Mouse (Mus musculus): Measurements from ENCODE around the gene Osbpl5.
"Not testable (repeated sequence)": the region's sequence is repeated elsewhere in the genome, so short reads cannot be mapped to it uniquely, and the experiment has no call there.

The Osbpl5 gene

DNA sequence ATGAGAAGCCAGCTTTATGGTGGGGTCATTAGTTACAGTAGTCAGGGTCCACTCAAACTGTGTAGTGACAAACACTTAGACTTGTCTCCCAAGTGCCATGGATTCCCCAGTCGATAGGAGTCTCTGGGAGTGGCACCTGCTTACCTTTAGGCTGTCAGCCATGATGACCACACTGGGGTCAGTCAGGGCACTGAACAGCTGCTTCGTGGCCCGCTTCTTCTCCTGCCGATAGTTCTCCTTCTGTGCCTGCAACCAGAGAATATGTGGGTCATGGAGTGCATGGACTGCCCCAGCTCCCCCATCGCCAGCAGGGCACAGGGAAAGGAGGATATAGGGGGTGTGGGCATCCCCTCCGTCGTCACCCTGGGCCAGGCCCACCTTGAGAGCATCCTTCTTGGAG lies 47.4 kb downstream of the Osbpl5 start:
- no peak for DNase-seq (ENCODE audit: low spot score in 2 of 2)

DNA sequence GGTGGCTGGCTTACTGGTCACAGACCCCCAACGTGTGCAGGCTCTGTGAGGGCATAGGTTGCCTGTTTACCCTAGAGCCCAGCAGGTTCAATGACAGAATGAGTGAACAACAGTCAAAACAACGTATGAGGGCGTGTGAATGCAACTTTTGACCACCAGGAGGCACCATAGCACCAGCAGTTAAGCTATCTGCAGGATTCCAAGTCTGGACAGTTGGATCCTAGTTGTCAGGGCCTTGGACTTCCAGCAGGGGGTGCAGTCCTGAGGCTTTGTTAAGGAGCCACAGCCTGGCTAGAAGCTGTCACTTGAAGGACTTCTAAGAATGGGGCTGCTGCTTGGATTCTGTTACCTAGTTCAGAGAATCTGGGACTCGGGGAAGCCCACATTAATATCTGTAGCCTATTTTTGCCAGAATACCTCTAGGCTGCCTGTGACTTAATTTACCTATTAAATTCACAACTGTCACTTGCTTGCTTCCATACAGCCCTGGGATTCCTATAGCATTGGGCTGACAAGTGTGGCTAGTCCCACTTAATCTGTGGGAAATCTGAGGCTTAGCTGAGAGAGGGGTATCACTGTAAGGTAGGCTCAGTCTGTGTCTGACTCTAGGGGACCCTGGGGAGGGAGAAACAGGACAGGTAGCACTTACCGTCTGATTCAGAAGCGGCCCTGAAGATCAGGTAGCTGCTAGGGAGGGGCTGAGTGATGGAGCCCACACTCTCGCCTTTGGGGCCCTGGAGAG lies 49.9 kb downstream of the Osbpl5 start:
- peak; percentile 84 to 89 for DNase-seq (ENCODE audit: low spot score in 2 of 2)

DNA sequence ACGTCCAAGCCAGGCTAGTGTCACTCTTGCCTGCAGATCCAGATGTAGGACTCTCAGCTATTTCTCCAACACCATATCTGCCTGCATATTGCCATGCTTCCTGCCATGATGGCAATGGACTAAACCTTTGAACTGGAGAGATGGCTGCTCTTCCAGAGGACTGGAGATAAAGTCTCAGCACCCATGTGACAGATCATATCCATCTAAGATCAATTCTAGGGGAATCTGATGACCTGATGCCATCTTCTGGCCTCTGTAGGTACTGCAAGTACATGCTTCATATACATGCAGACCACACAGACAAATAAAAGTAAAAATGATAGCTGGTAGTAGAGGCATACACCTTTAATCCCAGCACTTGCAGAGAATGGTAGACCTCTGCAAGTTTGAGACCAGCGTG lies 60.6 kb downstream of the Osbpl5 start:
- DNase-seq (ENCODE audit: low spot score in 2 of 2) = peak; percentile 26 to 43

DNA sequence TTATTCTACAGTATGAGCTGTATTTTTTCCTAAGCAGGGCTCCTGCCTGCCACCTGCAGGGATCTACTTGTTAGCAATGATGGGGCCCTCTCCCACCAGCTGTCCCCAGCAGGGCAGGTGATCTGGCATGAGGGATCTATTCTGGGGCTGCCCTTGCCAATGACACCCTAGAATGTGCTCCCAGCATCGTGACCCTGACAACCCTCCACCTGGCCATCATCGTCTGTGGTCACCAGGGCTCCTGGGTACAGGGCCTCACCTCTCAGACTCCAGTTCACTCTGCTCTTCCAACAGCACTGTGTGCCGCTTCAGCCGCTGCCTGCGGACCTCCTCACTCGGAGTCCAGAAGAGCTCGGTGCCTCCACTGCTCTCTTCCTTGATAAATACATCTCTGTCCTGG lies 62.2 kb downstream of the Osbpl5 start:
- DNase-seq (ENCODE audit: low spot score in 2 of 2) = no peak

DNA sequence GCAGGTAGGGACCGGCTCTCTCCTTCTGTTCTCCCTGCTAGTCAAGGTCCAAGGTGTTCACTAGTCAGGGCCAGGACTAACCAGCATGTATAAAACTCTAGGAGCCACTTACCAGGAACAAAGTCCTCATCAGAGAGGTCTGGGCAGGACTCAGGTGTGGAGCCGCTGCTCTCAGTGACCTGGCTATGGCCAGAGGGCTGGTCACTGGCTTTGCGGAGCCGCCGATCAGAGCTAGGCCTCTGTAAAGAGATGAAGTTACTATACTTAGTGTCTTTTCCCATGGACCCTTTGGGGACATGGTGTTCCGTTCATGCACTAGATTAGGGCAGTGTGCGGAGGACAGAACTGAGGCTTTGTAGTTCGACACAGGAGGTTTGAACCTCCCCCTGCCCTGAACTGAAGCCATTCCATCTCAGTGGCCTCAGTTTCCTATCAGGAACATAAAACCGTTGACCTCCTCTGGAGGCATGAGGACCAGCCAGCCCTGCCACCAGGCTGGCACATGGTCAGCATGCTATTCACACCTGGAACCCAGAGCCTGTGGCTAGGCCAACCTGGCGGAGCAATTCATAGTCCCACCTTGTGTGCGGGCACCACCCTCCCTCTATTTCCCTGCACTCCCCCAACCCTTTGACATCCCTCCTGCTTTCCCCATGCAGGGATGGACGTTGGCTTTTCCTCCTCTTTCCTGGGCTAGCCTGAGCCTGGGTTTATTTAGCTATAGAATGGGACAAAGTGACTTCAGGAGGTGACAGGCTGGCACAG lies 63.9 kb downstream of the Osbpl5 start:
- DNase-seq (ENCODE audit: low spot score in 2 of 2) = no peak

DNA sequence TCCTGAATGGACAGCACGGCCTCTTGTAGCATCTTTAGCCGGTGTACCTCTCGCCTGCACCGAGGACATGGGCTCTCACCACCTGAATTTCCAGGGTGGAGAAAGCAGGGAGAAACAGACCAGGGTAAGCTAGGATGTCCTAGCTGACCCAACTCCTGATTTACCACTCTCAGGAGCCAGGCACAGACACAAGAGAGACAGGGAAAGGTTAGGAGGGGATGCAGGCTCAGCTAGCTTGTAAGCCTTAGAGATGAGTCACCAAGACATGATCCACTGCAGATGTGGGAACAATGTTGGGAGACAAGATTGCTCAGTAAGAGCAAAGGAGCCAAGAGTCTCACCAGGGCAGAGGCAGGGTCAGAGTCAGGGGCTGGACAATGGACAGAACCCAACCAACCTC lies 64.9 kb downstream of the Osbpl5 start:
- DNase-seq (ENCODE audit: low spot score in 2 of 2) = no peak

DNA sequence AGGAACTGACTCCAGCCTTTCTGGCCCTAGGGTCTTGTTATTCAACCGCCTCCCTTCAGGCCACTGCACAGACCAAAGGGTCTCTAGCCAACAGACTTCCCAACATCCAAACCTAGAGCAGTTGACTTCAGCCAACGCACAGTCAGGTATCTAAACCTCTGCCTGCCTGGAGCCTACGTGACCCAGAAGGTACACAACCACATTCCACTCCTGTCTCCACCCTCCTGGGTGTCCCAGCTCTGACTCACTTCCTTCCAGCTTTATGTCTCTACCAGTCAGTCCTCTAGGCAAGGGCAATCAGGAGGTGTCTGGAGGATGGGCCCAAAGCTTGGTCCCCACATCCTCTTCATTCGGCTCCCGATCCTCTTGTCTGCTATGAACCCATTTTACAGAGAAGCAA lies 65.6 kb downstream of the Osbpl5 start:
- DNase-seq (ENCODE audit: low spot score in 2 of 2) = no peak

DNA sequence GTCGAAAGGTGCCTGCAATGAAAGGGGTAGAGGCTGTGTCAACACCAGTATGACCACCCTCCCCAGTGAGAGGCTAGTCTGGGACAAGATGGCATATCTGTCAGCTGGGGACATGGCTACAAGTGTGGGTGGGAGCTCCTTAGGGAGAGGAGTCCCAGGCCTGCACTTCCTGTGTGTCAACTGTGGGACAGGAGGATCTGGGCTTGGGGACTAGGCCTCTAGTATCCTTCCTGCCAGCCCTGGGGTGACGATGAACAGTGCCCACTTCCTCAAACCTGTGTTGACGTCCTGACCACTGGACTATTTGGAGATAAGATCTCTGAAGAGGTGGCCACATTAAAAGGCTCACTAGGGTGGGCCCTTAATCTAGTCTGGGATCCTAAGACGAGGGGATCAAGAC lies 66.8 kb downstream of the Osbpl5 start:
- DNase-seq (ENCODE audit: low spot score in 2 of 2) = no peak

DNA sequence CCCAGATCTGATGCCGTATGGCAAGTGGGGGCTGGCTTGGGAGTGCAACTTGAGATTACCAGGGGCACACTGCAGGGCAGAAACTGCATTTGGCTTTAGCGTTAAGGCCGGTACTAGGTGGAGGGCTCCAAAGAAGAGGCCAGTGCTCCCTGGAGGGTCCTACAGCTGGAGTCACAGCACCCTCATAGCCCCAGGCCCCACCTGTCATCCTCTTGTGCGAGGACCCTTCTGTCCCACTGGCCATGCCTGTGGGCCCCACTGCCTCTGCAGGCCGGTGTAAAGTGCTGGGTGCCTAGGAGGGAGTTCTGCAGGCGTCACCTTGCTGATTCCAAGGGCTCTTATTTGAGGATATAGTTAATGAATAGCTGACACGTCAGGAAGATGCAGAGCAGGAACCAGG lies 67.3 kb downstream of the Osbpl5 start:
- no peak for DNase-seq (ENCODE audit: low spot score in 2 of 2)

DNA sequence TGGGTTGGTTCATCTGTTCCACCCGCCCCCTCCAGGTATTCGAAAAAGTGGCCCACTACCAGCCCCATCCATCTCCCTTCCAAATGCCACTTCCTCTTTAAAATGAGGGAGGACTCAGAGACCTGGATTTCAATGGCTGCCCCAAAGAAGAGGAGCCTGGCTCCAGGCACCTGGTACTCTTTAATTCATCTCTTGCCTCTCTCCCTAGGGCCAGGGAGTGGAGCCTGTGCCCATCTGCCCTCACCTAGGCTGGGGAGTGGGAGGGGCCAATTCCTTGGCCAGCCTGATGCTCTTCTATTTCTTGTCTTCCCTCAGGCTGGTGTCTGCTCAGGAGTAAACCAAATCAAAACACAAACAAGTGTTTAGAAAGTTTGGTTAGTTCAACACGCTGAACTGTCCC lies 70.1 kb downstream of the Osbpl5 start:
- not testable (repeated sequence) for DNase-seq (ENCODE audit: low spot score in 2 of 2)

DNA sequence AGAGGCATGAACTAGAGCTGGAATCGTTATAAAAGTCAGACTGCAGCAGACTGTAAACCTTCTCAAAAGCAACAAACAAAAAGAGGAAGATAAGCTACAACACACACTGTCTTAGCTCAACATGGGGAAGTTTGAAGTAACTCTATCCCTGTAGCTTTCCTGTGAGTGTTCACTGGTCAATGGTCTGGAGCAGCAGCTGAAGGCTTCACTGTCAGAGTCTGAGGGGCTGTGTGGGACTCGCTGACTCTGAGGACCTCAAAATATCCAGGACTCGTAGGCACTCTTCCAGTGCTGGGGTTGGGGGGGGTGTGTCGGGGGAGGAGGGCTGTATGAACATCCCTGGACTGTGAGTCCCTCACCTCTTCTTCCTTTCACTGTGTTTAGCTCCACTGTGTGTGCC lies 70.6 kb downstream of the Osbpl5 start:
- not testable (repeated sequence) for DNase-seq (ENCODE audit: low spot score in 2 of 2)

DNA sequence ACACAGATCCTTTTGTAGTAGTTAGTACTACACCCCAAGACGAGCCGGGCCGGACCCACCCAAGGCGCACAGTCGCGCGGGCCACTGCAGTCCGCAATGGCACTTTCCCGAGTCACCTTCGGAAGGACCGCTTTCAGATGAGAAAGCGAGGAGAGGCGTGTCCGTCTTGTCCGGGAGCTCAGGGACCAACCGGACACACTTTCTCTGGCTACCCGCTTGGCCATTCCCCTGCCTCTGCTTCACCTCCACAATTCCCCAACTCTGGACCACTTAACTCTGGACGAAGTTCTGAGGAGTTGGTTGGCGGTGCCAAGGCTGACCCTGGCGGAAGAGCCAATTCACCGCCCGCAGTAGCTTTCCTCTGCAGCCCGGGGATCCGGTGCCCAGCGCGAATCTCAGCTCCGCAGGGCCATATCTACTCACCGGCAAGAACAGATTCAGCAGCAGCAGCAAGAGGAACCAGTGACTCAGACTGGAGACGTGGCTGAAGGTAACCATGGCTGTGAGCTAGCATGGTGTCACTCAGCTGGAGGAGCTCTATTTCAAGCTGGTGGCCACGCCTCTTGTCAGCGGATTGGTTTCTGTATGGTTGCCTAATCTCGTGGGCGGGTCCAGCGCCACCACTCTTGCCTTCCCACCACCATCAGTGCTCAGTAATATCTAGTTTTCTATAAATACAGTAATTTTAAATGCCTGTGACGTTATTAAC lies 71.3 kb downstream of the Osbpl5 start, which contains the start of gene Tnfrsf23:
TSS of gene Tnfrsf23 (minus strand) at position 514 of the 709 bp plus-strand sequence.
- peak; percentile 73 to 80 for DNase-seq (ENCODE audit: low spot score in 2 of 2)

DNA sequence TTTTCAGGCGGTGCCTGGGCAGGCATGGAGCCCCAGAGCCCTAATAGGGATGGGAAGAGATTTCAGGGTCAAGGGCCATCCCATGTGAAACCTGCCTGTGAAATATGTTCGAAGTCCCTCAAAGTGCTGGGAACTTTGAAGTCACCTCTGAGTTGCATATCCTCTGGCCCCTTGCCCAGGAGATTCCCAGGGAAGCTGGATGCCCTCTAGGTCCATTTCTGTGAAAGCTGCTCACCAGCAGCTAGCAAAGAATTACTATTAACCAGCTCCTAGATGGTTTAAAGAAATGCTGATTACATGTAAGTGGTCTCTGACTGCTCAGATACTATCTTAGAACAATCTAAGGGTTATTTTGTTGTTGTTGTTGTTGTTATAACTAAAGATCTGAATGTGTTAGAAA lies 72.2 kb downstream of the Osbpl5 start:
- not testable (repeated sequence) for DNase-seq (ENCODE audit: low spot score in 2 of 2)

DNA sequence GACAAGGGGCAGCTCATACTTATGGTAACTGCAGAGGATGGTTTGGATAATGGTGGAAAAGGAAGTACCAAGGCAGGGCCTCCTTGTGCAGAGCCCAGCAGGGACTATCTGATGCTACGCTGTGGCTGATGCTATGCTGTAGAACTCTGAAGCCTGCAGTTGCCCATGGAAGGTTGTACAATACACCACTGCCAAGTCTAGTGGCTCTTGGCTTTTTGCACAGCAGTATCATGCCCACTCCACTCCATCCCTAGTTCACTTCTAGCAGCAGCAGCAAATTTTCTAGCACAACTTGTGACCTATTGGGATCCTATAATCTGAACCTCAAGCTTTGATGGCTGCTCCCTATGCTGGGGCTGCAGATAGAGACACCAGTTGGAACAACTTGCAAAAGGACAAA lies 75.2 kb downstream of the Osbpl5 start:
- DNase-seq (ENCODE audit: low spot score in 2 of 2) = no peak

DNA sequence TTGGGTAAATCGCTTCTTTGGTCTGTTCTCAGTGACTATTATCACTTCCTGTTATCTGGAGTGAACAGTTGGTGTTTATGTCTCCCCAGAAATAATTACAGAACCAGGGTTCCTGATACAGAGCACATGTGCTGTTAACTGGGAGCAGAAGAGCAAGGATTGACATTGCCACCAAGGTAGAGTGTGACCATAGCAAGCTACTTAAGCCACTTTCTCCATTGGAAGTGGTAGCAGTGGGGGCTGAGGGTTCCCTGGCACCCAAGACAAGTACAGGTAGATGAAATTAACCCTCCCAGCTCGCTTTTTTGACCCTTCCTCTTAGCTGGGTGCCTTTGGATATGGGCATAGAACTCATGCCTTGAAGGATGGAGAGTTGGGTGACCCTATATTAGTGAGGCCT lies 75.9 kb downstream of the Osbpl5 start:
- not testable (repeated sequence) for DNase-seq (ENCODE audit: low spot score in 2 of 2)

DNA sequence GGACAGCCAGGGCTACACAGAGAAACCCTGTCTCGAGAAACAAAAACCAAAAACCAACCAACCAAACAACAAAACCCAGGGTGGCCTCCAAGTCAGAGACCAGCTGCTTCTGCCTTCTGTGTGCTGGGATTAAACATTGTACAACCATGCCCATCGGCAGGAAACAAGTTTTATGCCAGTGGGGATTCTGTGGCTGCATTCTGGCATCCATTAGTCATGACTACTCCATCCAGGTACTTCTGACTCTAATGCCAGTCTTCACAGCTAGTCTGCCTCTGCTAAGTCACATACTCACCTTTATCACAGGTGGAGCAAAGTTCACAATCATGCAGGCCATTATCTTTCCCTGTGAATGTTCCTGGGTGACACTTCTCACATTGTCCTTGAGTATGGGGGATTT lies 77.1 kb downstream of the Osbpl5 start:
- not testable (repeated sequence) for DNase-seq (ENCODE audit: low spot score in 2 of 2)

DNA sequence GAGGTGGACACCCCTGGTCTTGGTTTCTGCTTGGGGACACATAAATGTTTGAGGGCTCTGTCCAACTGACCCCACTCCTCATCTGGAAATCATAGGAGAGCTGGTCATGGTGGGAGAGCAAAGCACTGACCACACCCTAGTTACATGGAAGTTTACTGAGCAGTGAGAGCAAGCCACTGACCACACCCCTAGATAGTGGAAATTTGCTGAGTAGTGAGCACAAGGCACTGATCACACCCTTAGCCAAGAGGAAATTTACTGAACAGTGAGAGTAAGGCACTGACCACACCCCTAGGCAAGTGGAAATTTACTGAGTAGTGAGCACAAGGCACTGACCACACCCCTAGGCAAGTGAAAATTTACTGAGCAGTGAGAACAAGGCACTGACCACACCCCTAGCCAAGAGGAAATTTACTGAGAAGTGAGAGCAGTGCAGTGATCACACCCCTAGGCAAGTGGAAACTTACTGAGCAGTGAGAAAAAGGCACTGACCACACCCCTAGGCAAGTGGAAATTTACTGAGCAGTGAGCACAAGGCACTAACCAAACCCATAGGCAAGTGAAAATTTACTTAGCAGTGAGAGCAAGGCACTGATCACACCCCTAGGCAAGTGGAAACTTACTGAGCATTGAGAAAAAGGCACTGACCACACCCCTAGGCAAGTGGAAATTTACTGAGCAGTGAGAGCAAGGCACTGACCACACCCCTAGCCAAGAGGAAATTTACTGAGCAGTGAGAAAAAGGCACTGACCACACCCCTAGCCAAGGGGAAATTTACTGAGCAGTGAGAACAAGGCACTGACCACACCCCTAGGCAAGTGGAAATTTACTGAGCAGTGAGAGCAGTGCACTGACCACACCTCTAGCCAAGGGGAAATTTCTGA lies 90.1 kb downstream of the Osbpl5 start:
- DNase-seq (ENCODE audit: low spot score in 2 of 2) = peak in 1 of 2 experiments; percentile 55

DNA sequence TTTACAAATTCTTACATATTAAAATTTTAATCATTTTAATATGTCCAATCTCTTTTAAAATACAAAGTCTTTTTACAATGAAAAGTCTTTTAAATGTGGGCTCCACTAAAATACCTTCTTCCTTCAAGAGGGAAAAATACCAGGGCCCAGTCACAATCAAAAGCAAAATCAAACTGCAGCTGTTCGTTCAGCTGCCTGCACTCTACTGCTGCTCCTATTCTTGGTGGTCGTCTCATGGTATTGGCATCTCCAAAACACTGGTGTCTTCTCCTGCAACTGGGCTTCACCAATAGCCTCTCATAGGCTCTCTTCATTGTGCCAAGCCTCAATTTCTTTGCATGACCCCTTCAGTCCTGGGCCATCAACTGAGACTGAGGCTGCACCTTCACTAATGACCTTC lies 93.3 kb downstream of the Osbpl5 start:
- DNase-seq (ENCODE audit: low spot score in 2 of 2) = no peak

DNA sequence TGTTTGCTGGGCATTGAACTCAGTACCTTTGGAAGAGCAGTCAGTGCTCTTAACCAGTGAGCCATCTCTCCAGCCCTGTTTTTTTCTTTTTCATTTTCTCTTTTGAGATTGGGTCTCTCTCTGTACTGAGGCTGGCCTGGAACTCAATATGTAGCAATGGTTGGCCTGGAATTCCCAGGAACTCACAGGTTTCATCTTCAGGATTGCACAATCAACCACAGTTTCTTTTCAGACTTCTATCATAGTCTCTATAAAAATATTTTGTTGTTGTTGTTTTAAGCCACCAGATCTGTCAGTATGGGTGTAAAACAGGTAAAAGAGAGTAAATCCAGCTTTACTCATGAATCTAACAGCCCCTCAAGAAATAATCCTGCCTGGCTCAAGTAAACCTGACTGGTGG lies 96.0 kb downstream of the Osbpl5 start:
- DNase-seq (ENCODE audit: low spot score in 2 of 2) = no peak

DNA sequence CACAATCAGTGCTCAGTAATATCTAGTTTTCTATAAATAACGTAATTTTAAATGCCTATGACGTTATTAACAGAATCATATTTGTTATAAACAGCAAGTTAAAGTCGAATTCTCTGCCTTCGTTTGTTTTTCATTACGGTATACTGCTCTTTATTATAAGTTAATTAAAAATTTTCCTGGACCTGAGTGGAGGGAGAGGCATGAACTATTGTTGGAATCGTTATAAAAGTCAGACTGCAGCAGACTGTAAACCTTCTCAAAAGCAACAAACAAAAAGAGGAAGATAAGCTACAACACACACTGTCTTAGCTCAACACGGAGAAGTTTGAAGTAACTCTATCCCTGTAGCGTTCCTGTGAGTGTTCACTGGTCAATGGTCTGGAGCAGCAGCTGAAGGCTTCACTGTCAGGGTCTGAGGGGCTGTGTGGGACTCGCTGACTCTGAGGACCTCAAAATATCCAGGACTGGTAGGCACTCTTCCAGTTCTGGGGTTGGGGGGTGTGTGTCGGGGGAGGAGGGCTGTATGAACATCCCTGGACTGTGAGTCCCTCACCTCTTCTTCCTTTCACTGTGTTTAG lies 106.9 kb downstream of the Osbpl5 start:
- DNase-seq (ENCODE audit: low spot score in 2 of 2) = not testable (repeated sequence)

Data from natural killer cell, adult 2 months (primary cell).